Mouse (Mus musculus): ENCODE measurements around the gene Angptl6. TPM values are rescaled to one million over a fixed set of nuclear protein-coding genes. Genes with fewer than 3 reads are reported as not detected.

Gene Angptl6
- polyA plus RNA-seq (2012; rRNA removed): 3.1 and 4.0 TPM in 2 replicates
- 2.4 and 4.3 TPM in 2 replicates for polyA plus RNA-seq (2014; fragmentation: Nextera tagmentation; extraction: Ambion mirVana)

- no peak for TF ChIP-seq POLR2A (IDR thresholded peaks at IDR 0.05; ENCODE audit: borderline replicate concordance, extremely low read depth, insufficient read depth, insufficient read length)
- Histone ChIP-seq H3K4me2 (replicated peaks; ENCODE audit: low read depth, low read length, severe bottlenecking) (peak within 1 kb of the TSS; percentile 84), H3K36me3 (ENCODE audit: control insufficient read depth, insufficient read depth, low read length) (no peaks in the 10 kb centered on the region), H3K4me1 (ENCODE audit: control insufficient read depth, insufficient read depth, low read length) (no peaks in the 10 kb centered on the region), H3K27me3 (ENCODE audit: control insufficient read depth, insufficient read depth, low read length) (no peaks in the 10 kb centered on the region), H3K9me3 (ENCODE audit: control insufficient read depth, low read length) (no peaks in the 10 kb centered on the region), H3K27ac (replicated peaks; ENCODE audit: low read depth, low read length) (peak within 1 kb of the TSS; percentile 88), H3K4me3 (replicated peaks; ENCODE audit: low read length) (peak within 1 kb of the TSS; percentile 45), H3K9ac (ENCODE audit: low read depth, low read length, severe bottlenecking) (peak within 1 kb of the TSS; percentile 64)
- DNase-seq (ENCODE audit: low spot score): no peak
- 95% methylated on average over 12 of the region's 13 CpGs for WGBS
- no peak for ATAC-seq (ENCODE audit: low FRiP score, low read depth)
Measured at GRCm38 (mm10) chr9:20879097-20879792, at the start of gene Angptl6. Gene Angptl6 (minus strand): TSS chr9:20879727.

- H3K9ac ChIP-seq (ENCODE audit: low read depth, low read length, severe bottlenecking): no peak overlapping the region
- no peaks in the 10 kb centered on the region for H3K27me3 ChIP-seq (ENCODE audit: control insufficient read depth, insufficient read depth, low read length)
- 90% methylated on average over 3 of the region's 3 CpGs for WGBS
- no peaks in the 10 kb centered on the region for H3K4me1 ChIP-seq (ENCODE audit: control insufficient read depth, insufficient read depth, low read length)
- ATAC-seq (ENCODE audit: low FRiP score, low read depth): no peak
- no peak overlapping the region for H3K4me3 ChIP-seq (replicated peaks; ENCODE audit: low read length)
- no peak overlapping the region for H3K27ac ChIP-seq (replicated peaks; ENCODE audit: low read depth, low read length)
- H3K36me3 ChIP-seq (ENCODE audit: control insufficient read depth, insufficient read depth, low read length): peaks cover 100% of the 10 kb centered on the region
- no peak overlapping the region for H3K4me2 ChIP-seq (replicated peaks; ENCODE audit: low read depth, low read length, severe bottlenecking)
- no peaks in the 10 kb centered on the region for H3K9me3 ChIP-seq (ENCODE audit: control insufficient read depth, low read length)
- DNase-seq (ENCODE audit: low spot score): no peak
- no peak for TF ChIP-seq POLR2A (IDR thresholded peaks at IDR 0.05; ENCODE audit: borderline replicate concordance, extremely low read depth, insufficient read depth, insufficient read length)
Measured at GRCm38 (mm10) chr9:20923258-20923657, 43.7 kb upstream of the Angptl6 start.

- peaks cover 100% of the 10 kb centered on the region for H3K36me3 ChIP-seq (ENCODE audit: control insufficient read depth, insufficient read depth, low read length)
- H3K9ac ChIP-seq (ENCODE audit: low read depth, low read length, severe bottlenecking): no peak overlapping the region
- no peak overlapping the region for H3K27ac ChIP-seq (replicated peaks; ENCODE audit: low read depth, low read length)
- H3K27me3 ChIP-seq (ENCODE audit: control insufficient read depth, insufficient read depth, low read length): no peaks in the 10 kb centered on the region
- H3K4me1 ChIP-seq (ENCODE audit: control insufficient read depth, insufficient read depth, low read length): no peaks in the 10 kb centered on the region
- H3K4me2 ChIP-seq (replicated peaks; ENCODE audit: low read depth, low read length, severe bottlenecking): no peak overlapping the region
- WGBS: 78% methylated on average over 4 of the region's 4 CpGs
- H3K4me3 ChIP-seq (replicated peaks; ENCODE audit: low read length): no peak overlapping the region
- DNase-seq (ENCODE audit: low spot score): no peak
- H3K9me3 ChIP-seq (ENCODE audit: control insufficient read depth, low read length): no peaks in the 10 kb centered on the region
- ATAC-seq (ENCODE audit: low FRiP score, low read depth): no peak
- no peak for TF ChIP-seq POLR2A (IDR thresholded peaks at IDR 0.05; ENCODE audit: borderline replicate concordance, extremely low read depth, insufficient read depth, insufficient read length)
Measured at GRCm38 (mm10) chr9:20916160-20916559, 36.6 kb upstream of the Angptl6 start.

- no peak overlapping the region for H3K9ac ChIP-seq (ENCODE audit: low read depth, low read length, severe bottlenecking)
- 90% methylated on average over 9 of the region's 9 CpGs for WGBS
- no peak for ATAC-seq (ENCODE audit: low FRiP score, low read depth)
Measured at GRCm38 (mm10) chr9:20909948-20910347, 30.4 kb upstream of the Angptl6 start.

GRCm38 (mm10) chr9:20902174-20902491 is 22.6 kb upstream of the Angptl6 start:
- no peaks in the 10 kb centered on the region for H3K27me3 ChIP-seq (ENCODE audit: control insufficient read depth, insufficient read depth, low read length)
- no peak overlapping the region for H3K27ac ChIP-seq (replicated peaks; ENCODE audit: low read depth, low read length)
- H3K9me3 ChIP-seq (ENCODE audit: control insufficient read depth, low read length): no peaks in the 10 kb centered on the region
- no peak overlapping the region for H3K4me2 ChIP-seq (replicated peaks; ENCODE audit: low read depth, low read length, severe bottlenecking)
- no peak for ATAC-seq (ENCODE audit: low FRiP score, low read depth)
- 52% methylated on average over 6 of the region's 6 CpGs for WGBS
- no peak for DNase-seq (ENCODE audit: low spot score)
- no peak overlapping the region for H3K9ac ChIP-seq (ENCODE audit: low read depth, low read length, severe bottlenecking)
- no peak overlapping the region for H3K4me3 ChIP-seq (replicated peaks; ENCODE audit: low read length)
- TF ChIP-seq POLR2A (IDR thresholded peaks at IDR 0.05; ENCODE audit: borderline replicate concordance, extremely low read depth, insufficient read depth, insufficient read length): no peak
- peaks cover 26% of the 10 kb centered on the region for H3K36me3 ChIP-seq (ENCODE audit: control insufficient read depth, insufficient read depth, low read length)
- H3K4me1 ChIP-seq (ENCODE audit: control insufficient read depth, insufficient read depth, low read length): peaks cover 3% of the 10 kb centered on the region; the same call in 1 of the 2 replicates

More at GRCm38 (mm10) chr9:20909948-20910347, 30.4 kb upstream of the Angptl6 start:
- DNase-seq (ENCODE audit: low spot score): no peak
- Histone ChIP-seq H3K36me3 (ENCODE audit: control insufficient read depth, insufficient read depth, low read length) (peaks cover 100% of the 10 kb centered on the region), H3K4me3 (replicated peaks; ENCODE audit: low read length) (no peak overlapping the region), H3K27me3 (ENCODE audit: control insufficient read depth, insufficient read depth, low read length) (no peaks in the 10 kb centered on the region), H3K9me3 (ENCODE audit: control insufficient read depth, low read length) (no peaks in the 10 kb centered on the region), H3K4me1 (ENCODE audit: control insufficient read depth, insufficient read depth, low read length) (no peaks in the 10 kb centered on the region), H3K4me2 (replicated peaks; ENCODE audit: low read depth, low read length, severe bottlenecking) (no peak overlapping the region), H3K27ac (replicated peaks; ENCODE audit: low read depth, low read length) (no peak overlapping the region)
- no peak for TF ChIP-seq POLR2A (IDR thresholded peaks at IDR 0.05; ENCODE audit: borderline replicate concordance, extremely low read depth, insufficient read depth, insufficient read length)
